Mouse (Mus musculus): Measurements from ENCODE around the gene Arhgef12. TPM values are rescaled to one million over a fixed set of nuclear protein-coding genes. Genes with fewer than 3 reads are reported as not detected.

The Arhgef12 gene
- polyA plus RNA-seq, 1 experiment from 2014 or later, result 22.1 TPM

DNA sequence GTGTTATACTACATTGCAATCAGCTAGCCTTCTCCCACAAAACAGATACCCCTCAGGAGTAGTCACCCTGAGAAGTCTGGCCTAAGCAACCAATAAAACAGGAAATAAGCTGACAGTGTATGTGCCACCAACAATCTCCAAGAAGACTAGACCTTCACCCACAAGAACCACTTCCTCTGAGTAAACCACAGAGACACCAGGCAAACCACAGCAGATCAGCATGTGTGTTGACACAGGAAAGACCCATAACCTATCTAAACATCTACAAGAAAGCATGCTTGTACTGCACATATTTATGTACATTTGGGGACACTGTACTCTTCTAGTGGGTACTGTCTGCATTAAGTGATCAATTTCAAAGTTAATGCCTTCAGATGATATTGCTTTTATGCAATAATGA is 10.7 kb downstream of the Arhgef12 start:
- no peak for ATAC-seq

DNA sequence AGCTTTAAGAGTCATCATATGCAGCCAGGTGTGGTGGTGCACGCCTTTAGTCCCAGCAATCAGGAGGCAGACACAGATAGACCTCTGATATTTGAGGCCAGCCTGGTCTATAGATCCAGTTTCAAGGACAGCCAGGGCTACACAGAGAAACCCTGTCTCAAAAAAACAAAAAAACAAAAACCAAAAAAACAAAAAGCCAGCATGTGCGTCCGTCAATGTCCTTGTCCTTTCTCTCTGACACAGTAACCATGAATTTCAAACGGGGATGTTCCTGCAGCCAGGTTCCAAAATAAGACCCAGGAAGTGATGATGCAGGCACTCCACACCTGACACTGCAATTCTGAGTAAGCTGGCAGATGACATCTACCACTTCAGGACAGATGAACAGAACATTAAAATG is 12.2 kb downstream of the Arhgef12 start:
- 0 out of 2 replicates have a peak, but pooled peaks cover 2% of the 10 kb centered on the region for H3K4me1 ChIP-seq (ENCODE audit: control insufficient read depth, insufficient read depth, low read length)
- WGBS, result 92% methylated on average over 4 of the region's 4 CpGs

More for the DNA sequence above, 10.7 kb downstream of the Arhgef12 start:
- no peak overlapping the region for H3K27ac ChIP-seq (ENCODE audit: low read length)
- no peak overlapping the region for H3K9ac ChIP-seq (ENCODE audit: low read depth, low read length)
- H3K4me2 ChIP-seq (ENCODE audit: low read length), result no peak overlapping the region
- no peaks in the 10 kb centered on the region for H3K36me3 ChIP-seq (ENCODE audit: control insufficient read depth, insufficient read depth, low read length)
- H3K27me3 ChIP-seq (ENCODE audit: control insufficient read depth, insufficient read depth, low read depth, low read length), result no peaks in the 10 kb centered on the region
- H3K9me3 ChIP-seq (replicated peaks; ENCODE audit: control insufficient read depth, low read length, poor library complexity, severe bottlenecking), result no peaks in the 10 kb centered on the region
- H3K4me1 ChIP-seq (ENCODE audit: control insufficient read depth, insufficient read depth, low read length), result peaks cover 7% of the 10 kb centered on the region; the same call in 1 of the 2 replicates
- H3K4me3 ChIP-seq (ENCODE audit: low read depth, low read length), result no peak overlapping the region

DNA sequence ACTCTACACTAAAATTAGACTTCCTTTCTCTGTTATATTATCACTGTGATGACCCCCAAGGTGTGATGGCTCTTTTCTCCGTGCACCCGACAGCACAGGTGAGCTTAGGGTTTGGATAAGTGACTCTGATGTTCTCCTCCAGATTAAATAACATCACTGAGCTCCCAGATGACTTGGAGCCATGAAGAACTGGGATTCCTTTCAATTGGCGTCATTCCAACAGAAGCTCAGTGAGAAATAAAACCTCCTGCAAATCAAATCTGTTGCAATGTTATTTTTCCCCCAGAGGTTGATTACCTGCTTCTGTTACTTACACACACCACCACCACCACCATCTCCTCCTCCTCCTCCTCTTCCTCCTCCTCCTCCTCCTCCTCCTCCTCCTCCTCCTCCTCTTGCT is 13.2 kb downstream of the Arhgef12 start:
- Histone ChIP-seq H3K27me3 (ENCODE audit: control insufficient read depth, insufficient read depth, low read depth, low read length) (no peaks in the 10 kb centered on the region), H3K4me2 (ENCODE audit: low read length) (no peak overlapping the region), H3K9me3 (replicated peaks; ENCODE audit: control insufficient read depth, low read length, poor library complexity, severe bottlenecking) (no peaks in the 10 kb centered on the region), H3K9ac (ENCODE audit: low read depth, low read length) (no peak overlapping the region), H3K4me3 (ENCODE audit: low read depth, low read length) (no peak overlapping the region), H3K36me3 (ENCODE audit: control insufficient read depth, insufficient read depth, low read length) (no peaks in the 10 kb centered on the region), H3K27ac (ENCODE audit: low read length) (no peak overlapping the region), H3K4me1 (ENCODE audit: control insufficient read depth, insufficient read depth, low read length) (0 out of 2 replicates have a peak, but pooled peaks cover 2% of the 10 kb centered on the region)
- ATAC-seq, result no peak
- 71% methylated on average over 3 of the region's 3 CpGs for WGBS

More for the DNA sequence above, 12.2 kb downstream of the Arhgef12 start:
- Histone ChIP-seq H3K4me3 (ENCODE audit: low read depth, low read length) (no peak overlapping the region), H3K9me3 (replicated peaks; ENCODE audit: control insufficient read depth, low read length, poor library complexity, severe bottlenecking) (no peaks in the 10 kb centered on the region), H3K36me3 (ENCODE audit: control insufficient read depth, insufficient read depth, low read length) (no peaks in the 10 kb centered on the region), H3K9ac (ENCODE audit: low read depth, low read length) (no peak overlapping the region), H3K27ac (ENCODE audit: low read length) (no peak overlapping the region), H3K4me2 (ENCODE audit: low read length) (no peak overlapping the region), H3K27me3 (ENCODE audit: control insufficient read depth, insufficient read depth, low read depth, low read length) (no peaks in the 10 kb centered on the region)
- ATAC-seq, result no peak

DNA sequence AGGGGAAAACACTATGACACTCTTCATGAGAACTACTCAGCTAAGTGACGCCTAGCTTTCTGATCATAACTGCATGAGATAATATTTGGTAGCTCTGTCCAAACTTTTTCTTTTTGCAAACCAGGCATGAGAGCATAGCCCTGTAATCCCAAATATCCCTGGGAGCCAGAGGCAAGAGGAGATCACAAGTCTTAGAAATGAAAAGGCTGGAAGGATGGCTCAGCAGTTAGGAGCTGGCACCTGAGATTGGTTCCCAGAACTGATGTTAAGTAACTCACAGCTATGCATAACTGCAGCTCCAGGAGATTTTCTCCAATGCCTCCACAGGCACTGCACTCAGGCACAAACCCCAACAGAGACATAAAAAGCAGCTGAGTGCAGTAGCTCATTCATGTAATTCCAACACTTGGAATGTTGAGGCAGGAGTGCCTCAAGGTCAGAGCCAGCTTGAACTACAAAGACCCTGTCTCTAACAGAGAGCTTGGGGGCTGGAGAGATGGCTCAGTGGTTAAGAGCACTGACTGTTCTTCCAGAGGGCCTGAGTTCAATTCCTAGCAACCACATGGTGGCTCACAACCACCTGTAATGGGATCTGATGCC is 21.3 kb downstream of the Arhgef12 start:
- H3K9me3 ChIP-seq (replicated peaks; ENCODE audit: control insufficient read depth, low read length, poor library complexity, severe bottlenecking), result no peaks in the 10 kb centered on the region
- no peaks in the 10 kb centered on the region for H3K27me3 ChIP-seq (ENCODE audit: control insufficient read depth, insufficient read depth, low read depth, low read length)
- no peak for ATAC-seq
- 98% methylated on average over 1 of the region's 1 CpGs for WGBS
- no peaks in the 10 kb centered on the region for H3K4me1 ChIP-seq (ENCODE audit: control insufficient read depth, insufficient read depth, low read length)
- no peak overlapping the region for H3K27ac ChIP-seq (ENCODE audit: low read length)
- no peak overlapping the region for H3K9ac ChIP-seq (ENCODE audit: low read depth, low read length)
- no peak overlapping the region for H3K4me2 ChIP-seq (ENCODE audit: low read length)
- no peak overlapping the region for H3K4me3 ChIP-seq (ENCODE audit: low read depth, low read length)
- H3K36me3 ChIP-seq (ENCODE audit: control insufficient read depth, insufficient read depth, low read length), result no peaks in the 10 kb centered on the region

DNA sequence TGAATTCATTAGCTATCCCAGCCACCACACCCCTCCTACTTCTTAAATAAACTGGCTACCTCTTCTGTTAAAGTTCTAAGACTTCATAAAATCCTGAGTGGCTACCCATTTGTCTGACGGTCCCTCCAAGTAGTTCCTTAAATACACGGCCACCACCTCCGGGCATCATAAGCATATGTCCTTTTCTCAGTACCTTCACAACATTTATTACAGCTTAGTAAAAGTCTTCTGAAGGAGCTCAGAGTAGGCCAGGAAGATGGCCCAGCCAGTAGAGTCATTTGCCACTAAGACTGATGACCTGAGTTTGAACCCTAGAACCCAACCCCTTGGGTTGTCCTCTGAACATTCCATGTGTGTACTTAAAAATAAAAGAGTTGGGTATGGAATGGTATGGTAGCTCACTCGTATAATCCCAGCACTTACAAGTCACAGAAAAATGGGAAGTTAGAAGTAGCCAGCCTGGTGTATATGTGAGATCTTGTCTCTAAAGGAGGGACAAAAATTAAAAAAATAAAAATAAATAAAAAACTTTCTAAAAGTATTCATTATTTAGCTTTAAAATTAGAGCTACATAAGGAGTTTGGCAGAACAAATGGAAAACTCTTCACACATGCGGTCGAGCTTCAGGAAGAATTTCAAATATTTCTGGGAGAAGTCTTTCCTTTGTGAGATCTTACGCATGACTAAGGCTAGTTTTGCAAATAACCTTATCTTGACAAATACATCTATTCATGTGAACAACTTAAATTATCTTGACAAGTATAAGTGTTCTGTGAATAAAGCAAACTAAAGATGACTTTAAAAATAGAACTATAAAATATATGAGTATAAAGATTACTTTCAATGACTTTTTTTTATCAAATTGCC is 22.3 kb downstream of the Arhgef12 start:
- whole genome bisulfite sequencing, result 80% methylated on average over 7 of the region's 7 CpGs
- H3K27ac ChIP-seq (ENCODE audit: low read length), result no peak overlapping the region
- H3K27me3 ChIP-seq (ENCODE audit: control insufficient read depth, insufficient read depth, low read depth, low read length), result no peaks in the 10 kb centered on the region
- 0 out of 2 replicates have a peak, but pooled peaks cover 2% of the 10 kb centered on the region for H3K4me1 ChIP-seq (ENCODE audit: control insufficient read depth, insufficient read depth, low read length)
- H3K9me3 ChIP-seq (replicated peaks; ENCODE audit: control insufficient read depth, low read length, poor library complexity, severe bottlenecking), result no peaks in the 10 kb centered on the region
- H3K36me3 ChIP-seq (ENCODE audit: control insufficient read depth, insufficient read depth, low read length), result no peaks in the 10 kb centered on the region
- H3K4me3 ChIP-seq (ENCODE audit: low read depth, low read length), result no peak overlapping the region
- H3K9ac ChIP-seq (ENCODE audit: low read depth, low read length), result no peak overlapping the region
- H3K4me2 ChIP-seq (ENCODE audit: low read length), result no peak overlapping the region
- ATAC-seq, result no peak

DNA sequence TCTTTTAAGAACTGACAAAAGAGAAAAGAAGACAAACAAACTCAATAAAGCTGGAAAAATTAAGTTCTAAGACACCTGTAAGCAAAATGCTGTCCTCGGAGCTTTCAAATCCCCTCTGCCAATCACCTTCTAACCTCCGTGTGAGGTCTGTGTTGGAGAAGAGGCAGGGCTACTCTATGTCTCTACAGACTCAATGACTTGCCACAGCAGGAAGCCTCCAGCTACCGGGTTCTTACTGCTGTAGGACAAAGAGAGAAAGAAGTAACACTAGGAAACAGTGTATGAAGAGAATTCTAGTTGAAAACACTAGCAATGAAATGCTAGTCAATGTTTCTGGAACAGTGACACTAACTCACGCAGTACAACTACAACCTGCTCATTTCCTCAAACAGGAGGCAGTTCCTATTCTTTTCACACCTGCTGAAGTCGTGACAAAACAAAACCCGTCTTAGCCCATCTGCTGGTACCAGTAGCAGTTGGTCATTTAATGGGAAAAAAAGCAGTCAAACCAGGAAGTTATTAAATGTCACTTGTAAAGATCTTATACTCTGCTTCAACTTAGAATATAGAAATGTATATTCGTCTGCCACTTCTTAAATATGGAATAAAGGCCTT is 23.5 kb downstream of the Arhgef12 start:
- Histone ChIP-seq H3K4me3 (ENCODE audit: low read depth, low read length) (no peak overlapping the region), H3K27ac (ENCODE audit: low read length) (no peak overlapping the region), H3K9ac (ENCODE audit: low read depth, low read length) (no peak overlapping the region), H3K36me3 (ENCODE audit: control insufficient read depth, insufficient read depth, low read length) (no peaks in the 10 kb centered on the region), H3K4me2 (ENCODE audit: low read length) (no peak overlapping the region), H3K4me1 (ENCODE audit: control insufficient read depth, insufficient read depth, low read length) (0 out of 2 replicates have a peak, but pooled peaks cover 2% of the 10 kb centered on the region), H3K9me3 (replicated peaks; ENCODE audit: control insufficient read depth, low read length, poor library complexity, severe bottlenecking) (no peaks in the 10 kb centered on the region), H3K27me3 (ENCODE audit: control insufficient read depth, insufficient read depth, low read depth, low read length) (no peaks in the 10 kb centered on the region)
- no peak for ATAC-seq
- WGBS, result 24% methylated on average over 7 of the region's 7 CpGs

DNA sequence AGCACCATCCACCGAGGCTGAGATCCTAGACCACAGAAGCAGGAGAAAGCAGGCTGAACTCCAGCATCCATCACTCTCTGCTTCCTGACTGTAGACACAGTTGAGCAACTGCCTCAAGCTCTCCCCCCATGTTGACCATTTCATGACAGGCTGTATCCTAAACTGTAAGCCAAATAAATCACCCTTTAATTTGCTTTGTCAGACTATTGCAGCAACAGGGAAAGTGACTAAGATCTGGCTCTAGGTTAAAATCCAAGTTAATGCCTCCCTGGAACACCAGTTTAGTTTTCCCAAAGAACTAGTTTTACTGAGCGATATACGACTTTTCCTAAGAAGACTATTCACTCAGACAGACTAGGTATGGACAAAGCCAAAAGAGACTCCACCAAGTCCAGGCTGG is 28.3 kb downstream of the Arhgef12 start:
- Histone ChIP-seq H3K27me3 (ENCODE audit: control insufficient read depth, insufficient read depth, low read depth, low read length) (no peaks in the 10 kb centered on the region), H3K27ac (ENCODE audit: low read length) (no peak overlapping the region), H3K4me2 (ENCODE audit: low read length) (no peak overlapping the region), H3K4me1 (ENCODE audit: control insufficient read depth, insufficient read depth, low read length) (0 out of 2 replicates have a peak, but pooled peaks cover 2% of the 10 kb centered on the region), H3K36me3 (ENCODE audit: control insufficient read depth, insufficient read depth, low read length) (no peaks in the 10 kb centered on the region), H3K9ac (ENCODE audit: low read depth, low read length) (no peak overlapping the region), H3K4me3 (ENCODE audit: low read depth, low read length) (no peak overlapping the region), H3K9me3 (replicated peaks; ENCODE audit: control insufficient read depth, low read length, poor library complexity, severe bottlenecking) (no peaks in the 10 kb centered on the region)
- no peak for ATAC-seq
- WGBS, result 94% methylated on average over 3 of the region's 3 CpGs

DNA sequence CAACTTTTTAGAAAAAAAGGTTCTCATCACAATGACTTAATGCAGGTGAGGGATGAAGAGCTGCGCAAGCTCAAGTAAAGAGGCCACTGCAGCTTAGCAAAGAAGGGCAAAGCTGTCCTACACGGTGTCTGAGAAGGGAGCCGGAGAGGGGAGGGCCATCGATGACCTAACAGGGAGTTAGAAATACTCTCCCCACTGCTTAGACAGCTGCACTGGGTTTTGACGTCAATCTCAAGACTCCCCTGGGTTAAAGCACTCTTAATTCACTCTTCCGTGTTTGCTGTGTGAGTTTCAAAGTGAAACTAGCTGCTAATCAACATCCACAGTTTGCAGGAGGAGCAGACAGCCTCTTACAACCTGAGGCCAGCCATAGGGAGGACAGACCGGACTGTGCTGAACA is 30.9 kb downstream of the Arhgef12 start:
- no peaks in the 10 kb centered on the region for H3K9me3 ChIP-seq (replicated peaks; ENCODE audit: control insufficient read depth, low read length, poor library complexity, severe bottlenecking)
- H3K4me1 ChIP-seq (ENCODE audit: control insufficient read depth, insufficient read depth, low read length), result peaks cover 7% of the 10 kb centered on the region
- H3K27ac ChIP-seq (ENCODE audit: low read length), result no peak overlapping the region
- no peaks in the 10 kb centered on the region for H3K27me3 ChIP-seq (ENCODE audit: control insufficient read depth, insufficient read depth, low read depth, low read length)
- WGBS, result 72% methylated on average over 7 of the region's 7 CpGs
- no peak for ATAC-seq
- no peaks in the 10 kb centered on the region for H3K36me3 ChIP-seq (ENCODE audit: control insufficient read depth, insufficient read depth, low read length)
- no peak overlapping the region for H3K9ac ChIP-seq (ENCODE audit: low read depth, low read length)
- no peak overlapping the region for H3K4me3 ChIP-seq (ENCODE audit: low read depth, low read length)
- H3K4me2 ChIP-seq (ENCODE audit: low read length), result no peak overlapping the region

DNA sequence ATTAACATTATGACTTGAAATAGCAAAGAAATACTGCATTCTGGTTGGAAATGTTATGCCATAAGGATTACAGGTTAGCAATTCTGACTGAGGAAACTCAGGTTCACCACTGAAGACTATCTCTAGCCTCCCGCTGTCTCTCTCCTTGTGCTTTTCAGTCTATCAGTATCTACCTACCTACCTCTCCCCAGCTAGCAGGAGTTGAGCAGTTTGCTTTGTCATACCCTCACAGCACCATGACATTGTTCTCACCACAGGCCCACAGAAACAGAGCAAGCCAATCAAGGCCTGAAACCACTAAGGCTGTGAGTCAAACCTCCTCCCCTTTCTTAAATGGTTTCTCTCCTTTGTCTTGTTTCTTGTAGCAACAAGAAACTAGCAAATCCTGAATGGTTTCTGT is 32.4 kb downstream of the Arhgef12 start:
- Histone ChIP-seq H3K27ac (ENCODE audit: low read length) (no peak overlapping the region), H3K36me3 (ENCODE audit: control insufficient read depth, insufficient read depth, low read length) (no peaks in the 10 kb centered on the region), H3K4me3 (ENCODE audit: low read depth, low read length) (no peak overlapping the region), H3K9me3 (replicated peaks; ENCODE audit: control insufficient read depth, low read length, poor library complexity, severe bottlenecking) (no peaks in the 10 kb centered on the region), H3K4me2 (ENCODE audit: low read length) (no peak overlapping the region), H3K9ac (ENCODE audit: low read depth, low read length) (no peak overlapping the region), H3K4me1 (ENCODE audit: control insufficient read depth, insufficient read depth, low read length) (peaks cover 5% of the 10 kb centered on the region), H3K27me3 (ENCODE audit: control insufficient read depth, insufficient read depth, low read depth, low read length) (no peaks in the 10 kb centered on the region)
- 100% methylated on average over 1 of the region's 1 CpGs for WGBS
- ATAC-seq, result no peak

All from midbrain, embryonic 16.5 days (tissue).